Mouse (Mus musculus) erythroblast, adult 5-6 weeks (primary cell): ENCODE measurements around the gene Capns2. TPM values are rescaled to one million over a fixed set of nuclear protein-coding genes. Genes with fewer than 3 reads are reported as not detected.
"Not testable (repeated sequence)": the region's sequence is repeated elsewhere in the genome, so short reads cannot be mapped to it uniquely, and the experiment has no call there.

ENCODE experiments used
- ATAC-seq: replicated peaks from 2 replicates; pipeline ENCODE4 v1.8.0; 2016; ENCODE audit warnings: moderate number of reproducible peaks, mild to moderate bottlenecking, moderate TSS enrichment, inconsistent platforms; ENCODE audit not compliant: poor library complexity, low FRiP score, severe bottlenecking
- total RNA-seq, 2 experiments: library from RNA; stranded (forward) in 1 of 2; stranded (reverse) in 1 of 2; fragments of 150-400 nt in 1 of 2; fragments of 200-764, 138-1000 nt in 1 of 2; gene quantifications; 2 replicates each; pipeline versions ENCODE4 v1.2.3 to v1.2.4; 2015 to 2017; ENCODE audit warnings: low replicate concordance in 2 of 2

The Capns2 gene
- total RNA-seq (2015; ENCODE audit: low replicate concordance), result not detected in 2 replicates
- not detected in 2 replicates for total RNA-seq (2017; ENCODE audit: low replicate concordance)

DNA sequence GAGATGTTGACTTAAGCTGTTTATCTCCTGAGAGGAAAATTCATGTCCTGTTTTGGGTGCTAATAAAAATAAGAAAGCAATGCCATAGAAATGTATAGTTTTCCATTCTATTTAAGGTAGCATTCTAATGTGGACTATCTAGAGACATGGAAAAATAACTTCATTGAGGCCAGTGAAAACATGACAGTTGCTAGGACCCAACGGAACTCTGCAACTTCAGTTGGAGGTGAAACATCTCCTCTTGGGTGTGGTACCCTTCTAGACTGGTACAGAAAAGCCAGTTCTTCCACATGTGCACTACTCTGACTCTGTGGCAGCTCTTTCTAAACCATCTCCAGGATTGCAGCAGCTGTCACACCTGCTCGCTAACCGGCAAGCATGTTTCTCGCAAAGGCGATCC is at the start of gene Capns2:
Gene Capns2, plus strand, starts transcription at position 301 of the 400 bp plus-strand sequence.
- no peak for ATAC-seq

GRCm38 (mm10) chr8:92853188-92853983 is 47.8 kb upstream of the Capns2 start:
- ATAC-seq, result no peak

- ATAC-seq, result no peak
Measured at GRCm38 (mm10) chr8:92854673-92855072, 46.5 kb upstream of the Capns2 start.

DNA sequence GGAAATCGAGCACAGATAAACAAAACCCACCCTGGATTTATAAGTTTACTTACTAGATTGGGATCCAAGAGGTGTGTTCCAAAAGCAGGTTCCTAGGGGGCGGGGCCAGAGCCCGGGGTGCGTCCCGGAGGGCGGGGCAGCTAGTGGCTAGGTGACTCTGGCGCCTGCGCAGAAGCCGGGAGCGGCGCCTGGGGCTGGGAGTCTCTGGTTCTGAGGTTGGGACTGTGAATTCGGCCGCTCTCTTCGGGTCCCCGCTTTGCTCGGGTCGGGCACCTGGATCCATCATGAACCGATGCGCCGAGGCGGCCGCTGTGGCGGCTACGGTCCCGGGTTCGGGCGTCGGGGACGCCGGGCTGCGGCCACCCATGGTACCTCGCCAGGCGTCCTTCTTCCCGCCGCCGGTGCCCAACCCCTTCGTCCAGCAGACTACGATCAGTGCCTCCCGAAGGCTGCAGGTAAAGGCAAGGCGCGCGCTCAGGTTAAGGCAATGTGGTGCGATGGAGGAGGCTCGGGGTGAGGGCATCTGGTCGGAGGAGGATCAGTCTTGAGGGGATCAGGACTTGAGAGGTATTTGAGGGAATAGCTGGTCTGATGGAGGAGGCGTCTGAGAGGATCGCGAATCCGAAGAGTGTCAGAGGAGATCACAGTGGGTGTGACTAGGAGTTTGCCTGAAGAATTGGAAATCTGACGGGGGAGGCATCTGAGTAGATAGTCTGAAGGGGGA is 45.9 kb upstream of the Capns2 start, which contains the start of gene Lpcat2:
Gene Lpcat2, plus strand, starts transcription at position 169 of the 724 bp plus-strand sequence.
- no peak for ATAC-seq

DNA sequence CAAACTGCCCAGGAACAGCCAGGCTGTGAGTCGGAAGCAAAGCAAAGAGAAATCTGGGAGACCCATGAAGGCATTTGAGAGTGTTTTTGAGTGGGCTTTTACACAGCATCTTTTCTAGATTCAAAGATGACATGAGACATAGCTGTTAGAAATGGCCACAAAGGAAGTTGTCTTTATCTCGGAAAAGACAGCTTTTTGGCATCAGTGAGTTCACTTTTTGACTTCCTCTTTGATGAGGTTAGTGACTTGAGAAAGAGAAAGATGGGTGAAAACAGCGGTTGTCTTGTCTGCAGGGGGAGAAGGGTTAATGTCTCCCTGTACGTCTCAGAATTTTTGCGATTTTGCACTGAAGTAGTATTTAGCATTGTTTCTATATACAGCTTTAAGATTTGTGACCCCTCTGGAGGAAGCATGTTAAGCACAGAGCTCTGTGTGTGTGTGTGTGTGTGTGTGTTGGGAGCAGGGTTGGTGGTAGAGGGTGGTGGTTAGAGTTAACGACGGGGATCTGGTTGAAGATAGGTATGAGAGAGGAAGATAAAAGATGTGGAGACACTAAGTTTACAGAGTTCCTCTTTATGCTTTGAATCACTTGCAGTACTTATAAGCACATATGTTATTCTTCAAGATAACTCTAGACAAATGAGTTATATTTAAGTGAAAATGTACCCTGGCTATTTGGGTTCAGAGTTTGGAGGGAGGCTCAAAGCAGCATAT is 44.8 kb upstream of the Capns2 start:
- no peak for ATAC-seq

GRCm38 (mm10) chr8:92858475-92859182 is 42.6 kb upstream of the Capns2 start:
- ATAC-seq, result no peak

DNA sequence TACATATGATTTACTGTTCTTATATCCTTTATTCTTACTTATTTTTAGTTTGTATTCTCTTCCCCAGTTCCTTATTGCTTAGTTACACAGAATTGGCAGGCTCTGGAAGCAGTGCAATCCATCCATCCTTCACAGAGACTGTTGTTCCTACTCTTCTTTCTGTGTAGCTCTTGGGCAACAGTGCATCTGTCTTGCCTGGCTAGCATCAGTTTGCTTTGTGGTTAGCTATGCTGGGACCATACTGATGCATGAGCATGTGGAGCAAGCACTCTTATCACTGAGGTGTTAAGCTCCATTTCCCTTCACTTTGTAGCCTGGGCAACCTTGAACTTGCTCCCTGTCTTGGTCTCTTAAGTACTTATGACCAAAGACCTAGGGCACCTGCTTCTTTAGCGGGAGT is 39.2 kb upstream of the Capns2 start:
- ATAC-seq, result no peak

DNA sequence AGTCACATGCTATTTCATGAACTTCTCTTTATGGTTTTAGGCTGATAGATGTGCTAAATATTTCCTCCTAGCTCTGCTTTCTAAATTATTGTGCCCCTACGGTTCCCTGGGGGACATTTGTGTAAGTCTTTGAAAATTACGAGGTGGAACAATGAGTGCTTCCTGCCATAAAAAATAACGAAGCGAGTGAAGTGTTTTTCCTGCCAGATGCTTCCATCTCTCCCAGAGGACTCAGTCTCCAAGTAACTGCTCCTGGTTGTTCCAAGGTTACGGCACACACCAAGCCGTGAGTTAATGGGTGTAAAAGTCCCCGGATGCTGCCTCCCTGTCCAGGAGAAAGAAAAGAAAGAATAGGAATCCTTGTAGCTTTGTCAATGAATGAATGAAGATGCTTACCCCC is 30.9 kb upstream of the Capns2 start:
- no peak for ATAC-seq

DNA sequence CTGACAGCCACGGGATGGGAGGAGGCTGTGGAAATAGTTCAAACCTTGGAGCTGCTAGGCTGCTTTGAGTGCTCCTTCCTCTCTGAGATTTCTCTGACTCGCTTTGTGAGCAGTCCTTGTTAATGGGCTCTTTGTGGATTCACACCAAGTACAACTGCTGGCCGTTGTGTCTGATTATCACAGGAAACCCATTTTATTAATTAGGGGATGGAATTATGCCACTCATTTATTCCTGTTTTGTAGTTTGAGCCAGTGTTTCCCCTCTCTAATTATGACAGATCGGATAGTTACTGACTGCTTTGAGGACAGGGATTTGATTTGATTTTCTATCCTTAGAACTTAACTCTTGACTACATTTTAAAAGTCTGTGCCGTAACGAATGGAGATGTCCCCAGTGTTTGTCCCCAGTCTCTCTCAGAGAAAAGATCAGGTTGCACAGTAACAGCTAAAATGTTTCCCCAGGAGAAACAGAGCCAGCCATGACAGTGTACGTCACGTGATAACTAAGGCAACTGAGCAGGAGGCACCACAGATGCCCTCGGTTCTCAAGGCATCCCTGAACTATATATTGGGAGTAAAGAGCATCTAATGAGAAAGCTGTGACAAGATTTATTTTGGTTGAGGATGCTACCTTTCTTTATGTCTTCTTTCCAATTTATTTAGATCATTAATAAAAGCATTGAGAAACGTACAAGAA is 29.0 kb upstream of the Capns2 start:
- ATAC-seq, result no peak

DNA sequence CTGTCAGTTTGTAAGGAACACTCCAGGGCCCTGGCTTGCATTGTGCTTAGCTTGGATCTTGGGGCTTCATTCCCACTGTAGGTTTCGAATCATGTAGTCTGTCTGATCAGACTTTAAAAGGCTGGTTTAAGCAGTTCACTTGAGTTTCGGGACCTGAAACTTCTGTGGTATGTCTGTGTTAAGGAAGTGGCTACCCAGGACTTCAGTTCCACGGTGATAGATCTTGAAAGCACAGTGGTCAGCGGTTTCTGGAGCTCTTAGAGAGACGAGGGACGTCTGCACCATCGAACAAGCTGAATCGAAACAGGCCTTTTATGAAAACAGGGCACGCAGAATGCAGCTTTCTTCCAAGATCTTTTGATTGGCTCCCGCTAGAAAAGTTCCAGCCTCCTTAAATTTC is 25.4 kb upstream of the Capns2 start:
- no peak for ATAC-seq

GRCm38 (mm10) chr8:92881247-92881646 is 20.0 kb upstream of the Capns2 start:
- ATAC-seq, result no peak

DNA sequence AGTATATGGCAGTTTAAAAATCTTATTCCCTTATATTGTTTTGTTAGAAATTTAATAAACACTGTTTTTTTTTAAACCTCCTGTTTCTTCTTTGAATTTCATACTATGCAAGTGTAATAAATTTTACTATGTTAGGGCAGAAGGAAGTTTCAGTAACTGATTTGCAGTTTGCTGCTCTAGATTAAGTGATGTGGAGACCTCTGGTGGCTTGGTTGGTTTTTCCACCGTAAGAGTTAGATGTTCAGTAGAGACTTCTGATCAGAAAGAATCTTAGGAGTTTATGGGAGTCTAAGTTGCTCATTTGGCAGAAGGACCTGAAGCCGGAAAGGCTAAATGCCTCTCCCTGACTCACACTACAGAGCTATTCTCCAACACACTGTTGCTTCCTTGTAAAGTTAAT is 17.4 kb upstream of the Capns2 start:
- no peak for ATAC-seq

DNA sequence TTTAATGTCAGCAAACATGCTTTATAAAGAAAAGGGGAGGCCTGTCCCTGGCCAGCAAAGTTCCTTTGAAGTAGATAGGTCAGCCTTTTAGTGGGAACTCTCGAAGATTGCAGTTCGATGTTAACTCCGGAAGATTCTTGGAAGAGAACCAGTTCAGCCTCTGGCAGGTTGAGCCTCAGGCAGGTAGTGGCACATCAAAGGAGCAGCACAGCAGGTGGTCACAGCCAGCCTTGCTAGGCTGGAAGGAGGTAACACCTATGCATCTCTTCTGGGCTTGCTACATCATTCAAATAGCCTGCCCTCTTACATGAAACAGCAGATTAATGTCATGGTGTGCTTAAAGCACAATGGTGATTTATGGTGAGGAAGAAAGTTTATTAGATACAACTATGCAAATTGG is 9.0 kb upstream of the Capns2 start:
- not testable (repeated sequence) for ATAC-seq

GRCm38 (mm10) chr8:92893870-92894269 is 7.3 kb upstream of the Capns2 start:
- ATAC-seq, result no peak

DNA sequence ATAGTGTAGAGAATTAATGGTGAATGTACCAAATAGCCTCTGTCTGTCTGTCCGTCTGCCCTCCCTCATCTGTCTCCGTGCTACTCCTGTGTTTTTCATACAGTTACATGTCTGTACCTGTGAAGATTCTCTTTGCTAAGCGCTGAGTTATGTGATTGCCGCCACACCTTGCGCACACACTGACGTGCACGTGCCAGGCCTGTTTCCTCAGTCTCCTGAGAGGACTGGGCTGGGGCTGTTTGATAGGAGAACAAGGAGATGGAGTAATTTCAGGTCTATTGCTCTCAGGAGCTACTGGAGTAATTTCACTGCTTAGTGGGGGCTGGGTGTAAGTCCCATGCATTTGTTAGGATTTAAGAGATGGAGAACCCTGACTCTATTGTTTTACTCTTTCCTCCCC is 6.2 kb upstream of the Capns2 start:
- no peak for ATAC-seq

GRCm38 (mm10) chr8:92896056-92896455 is 5.2 kb upstream of the Capns2 start:
- no peak for ATAC-seq

GRCm38 (mm10) chr8:92896611-92897010 is 4.6 kb upstream of the Capns2 start:
- ATAC-seq, result no peak

DNA sequence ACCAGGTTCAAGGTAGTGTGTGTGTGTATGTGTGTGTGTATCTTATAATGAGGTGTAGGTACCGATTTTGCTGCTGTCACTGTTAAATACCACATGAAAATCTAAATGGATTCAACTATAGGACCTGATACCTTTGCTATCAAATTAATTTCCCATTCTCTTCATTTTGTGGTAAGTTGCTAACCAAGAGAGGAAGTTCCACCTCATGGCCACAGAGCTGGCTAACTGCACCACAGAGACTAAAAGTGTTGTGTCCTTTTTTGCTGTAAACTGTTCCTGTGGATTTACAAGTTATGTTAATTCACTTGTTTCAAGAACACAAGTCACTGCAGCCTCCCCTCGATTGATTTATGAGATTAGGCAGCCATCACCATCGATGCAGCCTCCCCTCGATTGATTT is 3.4 kb upstream of the Capns2 start:
- ATAC-seq, result no peak

- ATAC-seq, result no peak
Measured at GRCm38 (mm10) chr8:92899590-92899989, 1.6 kb upstream of the Capns2 start.
